Comparison of ENCODE assay signal across 9 mouse cellular contexts in the genomic region with DNA sequence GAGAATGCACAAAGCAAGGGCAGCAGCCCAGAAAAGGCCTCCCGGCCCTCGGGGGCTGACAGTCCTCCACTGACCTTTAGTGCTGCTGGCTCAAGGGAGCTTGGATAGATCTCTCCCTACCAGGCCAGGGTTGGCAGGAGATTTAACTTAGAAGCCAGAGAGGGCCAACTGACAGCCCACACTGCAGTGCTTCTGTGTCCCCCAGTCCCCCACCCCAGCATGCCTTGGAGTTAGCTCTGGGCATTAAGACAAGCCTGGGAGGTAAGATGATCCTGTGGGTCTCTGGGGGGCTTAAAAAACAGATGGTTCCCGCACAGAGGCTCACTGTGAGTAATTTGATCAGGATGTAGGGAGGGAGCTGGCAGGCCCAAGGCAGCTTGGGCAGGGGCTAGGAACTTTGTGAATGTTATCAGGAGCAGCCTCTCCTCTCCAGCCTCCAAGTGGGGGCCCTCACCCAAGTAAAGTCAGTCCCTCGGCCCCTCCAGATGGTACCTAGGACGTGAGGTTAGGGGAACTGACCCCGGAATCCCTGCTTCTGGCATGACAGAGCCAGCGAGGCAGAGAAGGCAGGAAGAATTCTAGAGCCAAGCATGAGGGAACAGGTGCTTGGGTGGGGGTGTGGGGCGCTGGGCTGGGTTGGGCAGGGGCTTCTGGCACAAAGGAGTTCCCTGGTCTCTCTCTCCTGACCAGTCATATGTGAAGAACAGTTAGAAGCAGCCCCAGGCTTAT. TPM values are rescaled to one million over a fixed set of nuclear protein-coding genes. Genes with fewer than 3 reads are reported as not detected.
DNase-seq lines count a peak whose midpoint lies in the region; ATAC-seq and TF ChIP-seq lines count a peak whose summit lies in the region.
"Had no signal": no experiment of that assay in that cellular context is flagged by ENCODE, and none has a peak within 500 bp of the region (broad histone marks: within the 10 kb centered on the region; RNA-seq: fewer than 3 reads in every experiment).

No protein-coding gene starts in this region.

- H3K4me1 ChIP-seq in kidney, postnatal 0 days (replicated peaks; ENCODE audit: insufficient read depth, low read length), result no peaks in the 10 kb centered on the region
- H3K4me1 ChIP-seq in forebrain, postnatal 0 days (ENCODE audit: insufficient read depth), result no peaks in the 10 kb centered on the region
- H3K4me1 ChIP-seq in hindbrain, postnatal 0 days (ENCODE audit: insufficient read depth, low read length), result peaks cover 33% of the 10 kb centered on the region
- H3K4me1 ChIP-seq in lung, postnatal 0 days (ENCODE audit: insufficient read depth, low read depth, low read length), result no peaks in the 10 kb centered on the region

- no peak for TF ChIP-seq EP300 in lung, postnatal 0 days (IDR thresholded peaks at IDR 0.05)

- H3K9ac ChIP-seq in kidney, postnatal 0 days (ENCODE audit: low read depth, low read length), result no peak overlapping the region
- H3K9ac ChIP-seq in forebrain, postnatal 0 days, result no peak overlapping the region
- H3K9ac ChIP-seq in hindbrain, postnatal 0 days (replicated peaks; ENCODE audit: low read length), result no peak overlapping the region
- no peak overlapping the region for H3K9ac ChIP-seq in lung, postnatal 0 days (replicated peaks; ENCODE audit: low read depth)

- no peak overlapping the region for H3K4me3 ChIP-seq in kidney, postnatal 0 days (replicated peaks; ENCODE audit: low read depth, low read length)
- no peak overlapping the region for H3K4me3 ChIP-seq in forebrain, postnatal 0 days (ENCODE audit: low read depth, low read length)
- no peak overlapping the region for H3K4me3 ChIP-seq in hindbrain, postnatal 0 days (ENCODE audit: low read length)
- no peak overlapping the region for H3K4me3 ChIP-seq in lung, postnatal 0 days (ENCODE audit: low read depth, low read length)
- H3K4me3 ChIP-seq: megakaryocyte, embryonic 14.5 days had no signal

- H3K27ac ChIP-seq in kidney, postnatal 0 days, result no peak overlapping the region
- H3K27ac ChIP-seq in forebrain, postnatal 0 days (ENCODE audit: low read depth, low read length), result peak overlapping the region; percentile 21; the same call in 1 of the 2 replicates
- peak overlapping the region; percentile 76 for H3K27ac ChIP-seq in hindbrain, postnatal 0 days
- H3K27ac ChIP-seq in lung, postnatal 0 days (ENCODE audit: low read length), result no peak overlapping the region

- DNase-seq in kidney, postnatal 0 days (ENCODE audit: low spot score), result peak; percentile 73
- DNase-seq in kidney, adult 18-20 months, result no peak
- DNase-seq in forebrain, postnatal 0 days, result no peak
- peak; percentile 79 for DNase-seq in hindbrain, postnatal 0 days (ENCODE audit: low spot score)
- DNase-seq in skeletal muscle tissue, adult 2 months (ENCODE audit: low read depth, low spot score), result peak; percentile 72
- DNase-seq in layer of hippocampus, postnatal 25 days (ENCODE audit: extremely low spot score in 1 of 2, low spot score in 1 of 2), result no peak
- DNase-seq in lung, postnatal 0 days (ENCODE audit: low spot score), result no peak
- DNase-seq in B cell, adult 2 months, result no peak

- H3K4me2 ChIP-seq in kidney, postnatal 0 days (ENCODE audit: low read length), result no peak overlapping the region
- H3K4me2 ChIP-seq in forebrain, postnatal 0 days (ENCODE audit: low read depth), result no peak overlapping the region
- no peak overlapping the region for H3K4me2 ChIP-seq in hindbrain, postnatal 0 days (ENCODE audit: low read depth, low read length)
- no peak overlapping the region for H3K4me2 ChIP-seq in lung, postnatal 0 days (replicated peaks; ENCODE audit: low read depth, low read length)

- 14% methylated on average over 8 of the region's 8 CpGs for WGBS in kidney, postnatal 0 days
- 23% methylated on average over 8 of the region's 8 CpGs for WGBS in forebrain, postnatal 0 days
- whole genome bisulfite sequencing in hindbrain, postnatal 0 days, result 20% methylated on average over 8 of the region's 8 CpGs
- WGBS in lung, postnatal 0 days, result 34% methylated on average over 8 of the region's 8 CpGs

- H3K9me3 ChIP-seq in kidney, postnatal 0 days (replicated peaks; ENCODE audit: low read length), result no peaks in the 10 kb centered on the region
- no peaks in the 10 kb centered on the region for H3K9me3 ChIP-seq in forebrain, postnatal 0 days (ENCODE audit: low read length)
- no peaks in the 10 kb centered on the region for H3K9me3 ChIP-seq in hindbrain, postnatal 0 days (ENCODE audit: low read length)
- no peaks in the 10 kb centered on the region for H3K9me3 ChIP-seq in lung, postnatal 0 days (ENCODE audit: low read length)
- H3K9me3 ChIP-seq: megakaryocyte, embryonic 14.5 days had no signal

- ATAC-seq in kidney, postnatal 0 days (replicated peaks; ENCODE audit: low FRiP score, low read depth), result peak; percentile 48; the same call in 1 of the 2 replicates
- peak; percentile 14; the same call in 1 of the 2 replicates for ATAC-seq in forebrain, postnatal 0 days
- peak; percentile 68 for ATAC-seq in hindbrain, postnatal 0 days
- ATAC-seq in lung, postnatal 0 days, result no peak

- H3K27me3 ChIP-seq in kidney, postnatal 0 days (ENCODE audit: insufficient read depth, low read length), result no peaks in the 10 kb centered on the region
- no peaks in the 10 kb centered on the region for H3K27me3 ChIP-seq in forebrain, postnatal 0 days (ENCODE audit: insufficient read depth, low read length)
- H3K27me3 ChIP-seq in hindbrain, postnatal 0 days (ENCODE audit: insufficient read depth, low read length), result no peaks in the 10 kb centered on the region
- H3K27me3 ChIP-seq in lung, postnatal 0 days (replicated peaks; ENCODE audit: insufficient read depth, low read length), result no peaks in the 10 kb centered on the region

- H3K36me3 ChIP-seq in kidney, postnatal 0 days (ENCODE audit: insufficient read depth, low read length), result no peaks in the 10 kb centered on the region
- H3K36me3 ChIP-seq in forebrain, postnatal 0 days (ENCODE audit: insufficient read depth), result no peaks in the 10 kb centered on the region
- no peaks in the 10 kb centered on the region for H3K36me3 ChIP-seq in hindbrain, postnatal 0 days (ENCODE audit: insufficient read depth, low read length)
- no peaks in the 10 kb centered on the region for H3K36me3 ChIP-seq in lung, postnatal 0 days (ENCODE audit: insufficient read depth, low read length)

- no peak for TF ChIP-seq CTCF in kidney, postnatal 0 days (IDR thresholded peaks at IDR 0.05; ENCODE audit: low read depth)
- no peak for TF ChIP-seq CTCF in forebrain, postnatal 0 days (IDR thresholded peaks at IDR 0.05; ENCODE audit: low read depth)
- no peak for TF ChIP-seq CTCF in hindbrain, postnatal 0 days (IDR thresholded peaks at IDR 0.05; ENCODE audit: low read depth)
- TF ChIP-seq CTCF in lung, postnatal 0 days (IDR thresholded peaks at IDR 0.05), result no peak

RNA-seq across cellular contexts. Expression of a gene that starts 9.9 kb away (rescaled TPM):
- 0.67 and 0.85 TPM in 2 replicates for polyA plus RNA-seq in kidney, postnatal 0 days (2015; fragmentation: Nextera tagmentation; extraction: Ambion mirVana)
- total RNA-seq in forebrain, postnatal 0 days (2014; rRNA removed), result 6.9 and 7.2 TPM in 2 replicates
- polyA plus RNA-seq in forebrain, postnatal 0 days (2015; fragmentation: Nextera tagmentation; extraction: Ambion mirVana), result 1.1 and 4.2 TPM in 2 replicates
- total RNA-seq in hindbrain, postnatal 0 days (2014; rRNA removed), result 11.1 and 15.0 TPM in 2 replicates
- polyA plus RNA-seq in hindbrain, postnatal 0 days (2015; fragmentation: Nextera tagmentation; extraction: Ambion mirVana), result 5.5 and 8.5 TPM in 2 replicates
- total RNA-seq in layer of hippocampus, postnatal 25 days (2021), result 10 to 100 TPM; 61.9 to 72.7 TPM
- 2.7 and 3.9 TPM in 2 replicates for polyA plus RNA-seq in lung, postnatal 0 days (2015; fragmentation: Nextera tagmentation; extraction: Ambion mirVana)

RNA-seq across cellular contexts. Expression of a gene that starts 26.9 kb away (rescaled TPM):
- polyA plus RNA-seq in kidney, postnatal 0 days (2015; fragmentation: Nextera tagmentation; extraction: Ambion mirVana), result 25.2 and 26.0 TPM in 2 replicates
- 19.5 and 24.2 TPM in 2 replicates for total RNA-seq in forebrain, postnatal 0 days (2014; rRNA removed)
- polyA plus RNA-seq in forebrain, postnatal 0 days (2015; fragmentation: Nextera tagmentation; extraction: Ambion mirVana), result 16.8 and 18.1 TPM in 2 replicates
- 18.1 and 23.8 TPM in 2 replicates for total RNA-seq in hindbrain, postnatal 0 days (2014; rRNA removed)
- polyA plus RNA-seq in hindbrain, postnatal 0 days (2015; fragmentation: Nextera tagmentation; extraction: Ambion mirVana), result 14.4 and 15.8 TPM in 2 replicates
- 10 to 100 TPM; 11.5 to 12.0 TPM for total RNA-seq in layer of hippocampus, postnatal 25 days (2021)
- polyA plus RNA-seq in lung, postnatal 0 days (2015; fragmentation: Nextera tagmentation; extraction: Ambion mirVana), result 15.0 and 16.2 TPM in 2 replicates

Comparison
In these comparisons a context has a peak if more than half of its experiments do, and no peak if none do; other contexts are left out.
1. DNase-seq: peak in kidney, postnatal 0 days (single experiment), hindbrain, postnatal 0 days (single experiment) and skeletal muscle tissue, adult 2 months (single experiment); none in kidney, adult 18-20 months (single experiment), forebrain, postnatal 0 days (single experiment), layer of hippocampus, postnatal 25 days (0 of 2), lung, postnatal 0 days (single experiment) and B cell, adult 2 months (0 of 2).
2. H3K27ac ChIP-seq: peak in forebrain, postnatal 0 days (single experiment) and hindbrain, postnatal 0 days (single experiment); none in kidney, postnatal 0 days (single experiment) and lung, postnatal 0 days (single experiment).